Comparison of ENCODE assay signal across 10 mouse cellular contexts in genomic region chr15:80079954-80080353, GRCm38 (mm10). TPM values are rescaled to one million over a fixed set of nuclear protein-coding genes. Genes with fewer than 3 reads are reported as not detected.
DNase-seq lines count a peak whose midpoint lies in the region; ATAC-seq lines count a peak whose summit lies in the region.
"Had no signal": no experiment of that assay in that cellular context is flagged by ENCODE, and none has a peak within 500 bp of the region (broad histone marks: within the 10 kb centered on the region; RNA-seq: fewer than 3 reads in every experiment).

No protein-coding gene starts in this region.

- no peak overlapping the region for H3K27ac ChIP-seq in forebrain, embryonic 14.5 days (ENCODE audit: low read depth, low read length)
- no peak overlapping the region for H3K27ac ChIP-seq in forebrain, embryonic 15.5 days (replicated peaks)
- no peak overlapping the region for H3K27ac ChIP-seq in midbrain, embryonic 10.5 days (replicated peaks)
- H3K27ac ChIP-seq in midbrain, embryonic 15.5 days, result no peak overlapping the region
- peak overlapping the region; percentile 27 for H3K27ac ChIP-seq in liver, embryonic 16.5 days (ENCODE audit: low read length)
- H3K27ac ChIP-seq: macrophage had no signal

- H3K4me2 ChIP-seq in forebrain, embryonic 14.5 days (ENCODE audit: low read length), result no peak overlapping the region
- no peak overlapping the region for H3K4me2 ChIP-seq in forebrain, embryonic 15.5 days (replicated peaks)
- H3K4me2 ChIP-seq in midbrain, embryonic 15.5 days, result no peak overlapping the region
- peak overlapping the region; percentile 76 for H3K4me2 ChIP-seq in liver, embryonic 16.5 days (ENCODE audit: low read depth, low read length)

- peaks cover 12% of the 10 kb centered on the region for H3K4me1 ChIP-seq in forebrain, embryonic 14.5 days (ENCODE audit: control insufficient read depth, insufficient read depth, low read length)
- peaks cover 27% of the 10 kb centered on the region for H3K4me1 ChIP-seq in forebrain, embryonic 15.5 days
- peaks cover 37% of the 10 kb centered on the region for H3K4me1 ChIP-seq in midbrain, embryonic 10.5 days
- peaks cover 22% of the 10 kb centered on the region for H3K4me1 ChIP-seq in midbrain, embryonic 15.5 days
- H3K4me1 ChIP-seq in liver, embryonic 16.5 days (ENCODE audit: control insufficient read depth, low read depth, low read length), result peaks cover 50% of the 10 kb centered on the region

- no peaks in the 10 kb centered on the region for H3K27me3 ChIP-seq in forebrain, embryonic 14.5 days (replicated peaks; ENCODE audit: control insufficient read depth, insufficient read depth, low read length)
- no peaks in the 10 kb centered on the region for H3K27me3 ChIP-seq in forebrain, embryonic 15.5 days
- H3K27me3 ChIP-seq in midbrain, embryonic 10.5 days (ENCODE audit: low read depth, poor library complexity, severe bottlenecking), result no peaks in the 10 kb centered on the region
- no peaks in the 10 kb centered on the region for H3K27me3 ChIP-seq in midbrain, embryonic 15.5 days (replicated peaks)
- H3K27me3 ChIP-seq in liver, embryonic 16.5 days (ENCODE audit: control insufficient read depth, insufficient read depth, low read depth, low read length), result no peaks in the 10 kb centered on the region

- ATAC-seq in forebrain, embryonic 14.5 days, result no peak
- ATAC-seq in forebrain, embryonic 15.5 days (replicated peaks), result no peak
- ATAC-seq in midbrain, embryonic 15.5 days (replicated peaks), result no peak
- no peak for ATAC-seq in liver, embryonic 16.5 days (ENCODE audit: low read depth)

- H3K36me3 ChIP-seq in forebrain, embryonic 14.5 days (ENCODE audit: control insufficient read depth, insufficient read depth, low read length), result peaks cover 61% of the 10 kb centered on the region
- peaks cover 48% of the 10 kb centered on the region for H3K36me3 ChIP-seq in forebrain, embryonic 15.5 days
- H3K36me3 ChIP-seq in midbrain, embryonic 10.5 days, result peaks cover 63% of the 10 kb centered on the region
- H3K36me3 ChIP-seq in midbrain, embryonic 15.5 days (replicated peaks), result peaks cover 38% of the 10 kb centered on the region
- H3K36me3 ChIP-seq in liver, embryonic 16.5 days (ENCODE audit: control insufficient read depth, insufficient read depth), result peaks cover 60% of the 10 kb centered on the region

- H3K9ac ChIP-seq in forebrain, embryonic 14.5 days (ENCODE audit: low read length), result peak overlapping the region; percentile 45; the same call in 1 of the 2 replicates
- H3K9ac ChIP-seq in forebrain, embryonic 15.5 days (replicated peaks), result no peak overlapping the region
- no peak overlapping the region for H3K9ac ChIP-seq in midbrain, embryonic 15.5 days
- no peak overlapping the region; the same call in 1 of the 2 replicates for H3K9ac ChIP-seq in liver, embryonic 16.5 days (ENCODE audit: low read depth, low read length)

- no peaks in the 10 kb centered on the region for H3K9me3 ChIP-seq in forebrain, embryonic 14.5 days (replicated peaks; ENCODE audit: control insufficient read depth, low read length)
- no peaks in the 10 kb centered on the region for H3K9me3 ChIP-seq in forebrain, embryonic 15.5 days
- no peaks in the 10 kb centered on the region for H3K9me3 ChIP-seq in midbrain, embryonic 10.5 days (replicated peaks)
- no peaks in the 10 kb centered on the region for H3K9me3 ChIP-seq in midbrain, embryonic 15.5 days
- no peaks in the 10 kb centered on the region for H3K9me3 ChIP-seq in liver, embryonic 16.5 days (replicated peaks; ENCODE audit: control insufficient read depth, low read length)

- DNase-seq in forebrain, embryonic 14.5 days (ENCODE audit: low spot score), result no peak
- no peak for DNase-seq in midbrain, embryonic 10.5 days (ENCODE audit: low spot score)
- DNase-seq in induced T-regulatory cell, adult 2 months (ENCODE audit: low read depth), result peak; percentile 32
- no peak for DNase-seq in spleen, adult 12 weeks (ENCODE audit: low spot score)
- no peak for DNase-seq in ovary, adult 18-20 months (ENCODE audit: low spot score)
- DNase-seq: layer of hippocampus, adult 9-11 months had no signal

- WGBS in forebrain, embryonic 14.5 days, result 76% methylated on average over 3 of the region's 3 CpGs
- 83% methylated on average over 3 of the region's 3 CpGs for WGBS in forebrain, embryonic 15.5 days
- 91% methylated on average over 3 of the region's 3 CpGs for WGBS in midbrain, embryonic 10.5 days
- 85% methylated on average over 3 of the region's 3 CpGs for WGBS in midbrain, embryonic 15.5 days
- WGBS in liver, embryonic 16.5 days (ENCODE audit: insufficient replicate concordance), result 64% methylated on average over 3 of the region's 3 CpGs

- H3K4me3 ChIP-seq in forebrain, embryonic 14.5 days (ENCODE audit: low read depth, low read length), result no peak overlapping the region
- no peak overlapping the region for H3K4me3 ChIP-seq in forebrain, embryonic 15.5 days
- H3K4me3 ChIP-seq in midbrain, embryonic 10.5 days, result peak overlapping the region; percentile 24; the same call in 1 of the 2 replicates
- H3K4me3 ChIP-seq in midbrain, embryonic 15.5 days, result no peak overlapping the region
- H3K4me3 ChIP-seq in liver, embryonic 16.5 days (ENCODE audit: low read depth, low read length), result peak overlapping the region; percentile 88

RNA-seq across cellular contexts. Expression of gene Syngr1, which starts 11.2 kb away (rescaled TPM):
- 28.8 and 30.1 TPM in 2 replicates for polyA plus RNA-seq in forebrain, embryonic 14.5 days (2014; fragmentation: Nextera tagmentation; extraction: Ambion mirVana)
- 40.1 and 44.5 TPM in 2 replicates for polyA plus RNA-seq in forebrain, embryonic 15.5 days (2015; fragmentation: Nextera tagmentation; extraction: Ambion mirVana)
- polyA plus RNA-seq in midbrain, embryonic 10.5 days (2016; fragmentation: Nextera tagmentation; extraction: Ambion mirVana), result 7.3 and 7.7 TPM in 2 replicates
- 61.4 and 62.1 TPM in 2 replicates for polyA plus RNA-seq in midbrain, embryonic 15.5 days (2015; fragmentation: Nextera tagmentation; extraction: Ambion mirVana)
- polyA plus RNA-seq in liver, embryonic 16.5 days (2015; fragmentation: Nextera tagmentation; extraction: Ambion mirVana), result 11.3 and 12.7 TPM in 2 replicates

RNA-seq across cellular contexts. Expression of gene Rpl3, which starts 11.7 kb away (rescaled TPM):
- 768 and 902 TPM in 2 replicates for polyA plus RNA-seq in forebrain, embryonic 14.5 days (2014; fragmentation: Nextera tagmentation; extraction: Ambion mirVana)
- polyA plus RNA-seq in forebrain, embryonic 15.5 days (2015; fragmentation: Nextera tagmentation; extraction: Ambion mirVana), result 641 and 670 TPM in 2 replicates
- 866 and 996 TPM in 2 replicates for polyA plus RNA-seq in midbrain, embryonic 10.5 days (2016; fragmentation: Nextera tagmentation; extraction: Ambion mirVana)
- 522 and 525 TPM in 2 replicates for polyA plus RNA-seq in midbrain, embryonic 15.5 days (2015; fragmentation: Nextera tagmentation; extraction: Ambion mirVana)
- 481 and 545 TPM in 2 replicates for polyA plus RNA-seq in liver, embryonic 16.5 days (2015; fragmentation: Nextera tagmentation; extraction: Ambion mirVana)

RNA-seq across cellular contexts. Expression of gene Tab1, which starts 53.0 kb away (rescaled TPM):
- 33.1 and 36.6 TPM in 2 replicates for polyA plus RNA-seq in forebrain, embryonic 14.5 days (2014; fragmentation: Nextera tagmentation; extraction: Ambion mirVana)
- polyA plus RNA-seq in forebrain, embryonic 15.5 days (2015; fragmentation: Nextera tagmentation; extraction: Ambion mirVana), result 41.1 and 45.0 TPM in 2 replicates
- polyA plus RNA-seq in midbrain, embryonic 10.5 days (2016; fragmentation: Nextera tagmentation; extraction: Ambion mirVana), result 40.0 and 48.9 TPM in 2 replicates
- polyA plus RNA-seq in midbrain, embryonic 15.5 days (2015; fragmentation: Nextera tagmentation; extraction: Ambion mirVana), result 42.5 and 43.5 TPM in 2 replicates
- polyA plus RNA-seq in liver, embryonic 16.5 days (2015; fragmentation: Nextera tagmentation; extraction: Ambion mirVana), result 11.3 and 12.2 TPM in 2 replicates

Comparison
In these comparisons a context has a peak if more than half of its experiments do, and no peak if none do; other contexts are left out.
1. H3K4me3 ChIP-seq: peak in midbrain, embryonic 10.5 days (single experiment) and liver, embryonic 16.5 days (single experiment); none in forebrain, embryonic 14.5 days (single experiment), forebrain, embryonic 15.5 days (single experiment) and midbrain, embryonic 15.5 days (single experiment).